In the genomic region with DNA sequence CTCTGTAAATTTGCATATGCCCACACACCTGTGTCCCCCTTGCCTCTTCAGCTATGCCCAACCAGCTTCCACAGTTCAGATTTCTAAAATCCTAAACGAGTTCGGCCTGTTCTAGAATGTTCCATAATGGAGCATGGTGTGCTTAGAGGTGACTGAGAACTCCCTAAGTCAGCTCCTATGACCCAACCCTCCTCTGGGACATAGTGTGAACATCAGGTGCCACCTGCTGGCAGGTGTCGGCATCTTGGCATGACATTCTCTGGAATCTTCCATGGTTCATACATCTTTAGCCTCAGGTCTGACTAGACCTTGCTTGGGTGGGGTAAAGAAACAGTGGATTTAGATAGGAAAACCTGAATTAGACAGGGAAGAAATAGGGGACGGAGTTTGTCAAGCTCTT, we compare ENCODE assay signal across 1 mouse cellular context.
TF ChIP-seq lines count a peak whose summit lies in the region.

No protein-coding gene starts in this region.

TF ChIP-seq in CH12.LX, 34 proteins besides CTCF, POLR2A, EP300 and RAD21:
- no peak for TF ChIP-seq MAFK (IDR thresholded peaks at IDR 0.05; ENCODE audit: insufficient replicate concordance, low read length)
- no peak for TF ChIP-seq CHD2 (IDR thresholded peaks at IDR 0.05; ENCODE audit: low read length)
- no peak for TF ChIP-seq USF1 (IDR thresholded peaks at IDR 0.05; ENCODE audit: low read depth, low read length)
- no peak for TF ChIP-seq ETS1 (conservative IDR thresholded peaks at IDR 0.05; ENCODE audit: low read depth, low read length)
- no peak for TF ChIP-seq E2F4 (IDR thresholded peaks at IDR 0.05; ENCODE audit: insufficient replicate concordance, low read depth, low read length)
- no peak for TF ChIP-seq ELF1 (IDR thresholded peaks at IDR 0.05; ENCODE audit: low read depth, low read length)
- no peak for TF ChIP-seq RCOR1 (conservative IDR thresholded peaks at IDR 0.05; ENCODE audit: low read depth, low read length)
- no peak for TF ChIP-seq NRF1 (IDR thresholded peaks at IDR 0.05; ENCODE audit: low read depth, low read length)
- no peak for TF ChIP-seq MAZ (IDR thresholded peaks at IDR 0.05; ENCODE audit: low read depth, low read length)
- TF ChIP-seq JUN (IDR thresholded peaks at IDR 0.05; ENCODE audit: insufficient read depth, low read depth, low read length): no peak
- TF ChIP-seq PAX5 (IDR thresholded peaks at IDR 0.05; ENCODE audit: low read length): no peak
- TF ChIP-seq MEF2A (IDR thresholded peaks at IDR 0.05; ENCODE audit: borderline replicate concordance, low read depth, low read length): no peak
- peak; percentile 70 for TF ChIP-seq SMC3 (IDR thresholded peaks at IDR 0.05; ENCODE audit: low read depth, low read length)
- no peak for TF ChIP-seq ZNF384 (IDR thresholded peaks at IDR 0.05; ENCODE audit: low read depth, low read length)
- peak; percentile 24; the same call in 1 of the 2 replicates for TF ChIP-seq MAX (IDR thresholded peaks at IDR 0.05; ENCODE audit: low read length)
- no peak for TF ChIP-seq UBTF (IDR thresholded peaks at IDR 0.05; ENCODE audit: low read depth, low read length)
- peak; percentile 14; the same call in 1 of the 2 replicates for TF ChIP-seq ZC3H11A (IDR thresholded peaks at IDR 0.05; ENCODE audit: low read depth, low read length)
TF ChIP-seq in CH12.LX: peak in this region for 3.
